Mouse (Mus musculus) spleen, adult 18-20 months (tissue): ENCODE measurements around the gene Gpx2.

Experiments
- DNase-seq, 2 experiments: peaks; one replicate each; pipeline ENCODE4 v3.0.0; 2022; ENCODE audit warnings: mixed read lengths in 2 of 2

Gene Gpx2

GRCm38 (mm10) chr12:76750866-76751459, 44.4 kb downstream of the Gpx2 start:
- no peak for DNase-seq
